Mouse (Mus musculus) myocyte (in vitro differentiated cells): ENCODE measurements at regions not wholly inside any gene's neighbourhood (a gene's known extent, or its start where the extent isn't known, plus 50 kb on each side); places are given as distances from the start of the nearest gene placed in this dataset.

Source experiments
- CEBPB ChIP-seq: IDR thresholded peaks from 2 replicates; pipeline ENCODE4 v1.6.1; 2011; ENCODE audit warnings: mild to moderate bottlenecking, moderate library complexity; ENCODE audit not compliant: poor library complexity, insufficient read depth, severe bottlenecking
- E2F4 ChIP-seq: IDR thresholded peaks from one replicate; pipeline ENCODE4 v1.6.1; 2011; ENCODE audit warnings: mild to moderate bottlenecking, control low read depth, moderate library complexity; ENCODE audit not compliant: insufficient read depth
- MAX ChIP-seq: IDR thresholded peaks from one replicate; pipeline ENCODE4 v1.6.1; 2011; ENCODE audit warnings: low read depth, mild to moderate bottlenecking, control low read depth
- MYOD1 ChIP-seq, 3 experiments: IDR thresholded peaks; one replicate each; pipeline ENCODE4 v1.6.1; 2011; ENCODE audit warnings: control low read depth in 2 of 3, low read depth in 2 of 3, mild to moderate bottlenecking in 2 of 3, moderate library complexity in 1 of 3; ENCODE audit not compliant: insufficient read length in 2 of 3, control insufficient read depth in 1 of 3
- MYOG ChIP-seq, 3 experiments: IDR thresholded peaks; one replicate each; pipeline ENCODE4 v1.6.1; 2011; ENCODE audit warnings: control low read depth in 2 of 3, low read depth in 2 of 3, mild to moderate bottlenecking in 2 of 3; ENCODE audit not compliant: insufficient read length in 2 of 3, control insufficient read depth in 1 of 3, insufficient read depth in 1 of 3
- POLR2A ChIP-seq: IDR thresholded peaks from one replicate; pipeline ENCODE4 v1.6.1; 2011; ENCODE audit warnings: low read depth, mild to moderate bottlenecking, control low read depth, moderate library complexity; ENCODE audit not compliant: insufficient read length
- POLR2AphosphoS2 ChIP-seq: IDR thresholded peaks from one replicate; pipeline ENCODE4 v1.6.1; 2011; ENCODE audit warnings: low read depth, control low read depth; ENCODE audit not compliant: insufficient read length
- SRF ChIP-seq: IDR thresholded peaks from one replicate; pipeline ENCODE4 v1.6.1; 2011; ENCODE audit warnings: low read depth; ENCODE audit not compliant: control insufficient read depth, insufficient read length
- TCF12 ChIP-seq: IDR thresholded peaks from one replicate; pipeline ENCODE4 v1.6.1; 2011; ENCODE audit warnings: mild to moderate bottlenecking, control low read depth; ENCODE audit not compliant: poor library complexity, insufficient read depth, severe bottlenecking
- TCF3 ChIP-seq: IDR thresholded peaks from one replicate; pipeline ENCODE4 v1.6.1; 2011; ENCODE audit warnings: low read depth, control low read depth; ENCODE audit not compliant: insufficient read length
- USF1 ChIP-seq: IDR thresholded peaks from one replicate; pipeline ENCODE4 v1.6.1; 2011; ENCODE audit warnings: low read depth, mild to moderate bottlenecking, control low read depth, moderate library complexity

DNA sequence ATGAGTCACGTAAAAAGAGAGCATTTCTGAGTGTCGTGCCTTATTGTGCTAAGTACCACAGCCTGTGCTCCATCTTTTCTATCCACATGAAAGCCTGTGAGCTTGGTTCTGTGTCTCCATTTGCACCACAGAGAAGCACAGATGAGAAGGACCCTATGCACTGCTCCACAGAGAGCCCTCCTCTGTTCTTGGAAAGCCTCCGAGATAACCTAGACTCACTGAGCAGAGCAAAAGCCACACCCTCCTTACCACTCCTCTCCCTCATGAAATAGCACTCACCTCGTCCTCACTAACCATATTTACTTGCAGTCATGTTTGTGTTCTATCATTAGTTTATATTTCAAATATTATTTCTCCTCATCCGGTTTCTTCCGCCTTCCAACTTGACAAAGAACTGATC, 150.5 kb upstream of the Jun start:
- TF ChIP-seq POLR2A (no peak), CEBPB (no peak), E2F4 (no peak), TCF3 (no peak), MAX (no peak), SRF (no peak), USF1 (no peak), MYOG (IDR thresholded peaks at IDR 0.05; ENCODE audit: control insufficient read depth in 1 of 3, insufficient read depth in 1 of 3, insufficient read length in 2 of 3, low read depth in 2 of 3) (no peak), POLR2AphosphoS2 (no peak), MYOD1 (IDR thresholded peaks at IDR 0.05; ENCODE audit: control insufficient read depth in 1 of 3, insufficient read length in 2 of 3, low read depth in 2 of 3) (no peak), TCF12 (no peak)
